Mouse (Mus musculus): ENCODE measurements around the gene Tspyl3. TPM values are rescaled to one million over a fixed set of nuclear protein-coding genes. Genes with fewer than 3 reads are reported as not detected.
"Not testable (repeated sequence)": the region's sequence is repeated elsewhere in the genome, so short reads cannot be mapped to it uniquely, and the experiment has no call there.

The Tspyl3 gene
- under 1 TPM; 0.78 to 0.82 TPM for total RNA-seq (2021)
- long read RNA-seq, experiment 1, result 0 reads
- long read RNA-seq, experiment 2, partial matches to known transcripts, result 0 of 1 reads
- long read RNA-seq, experiment 2, other reads (novel, unspliced or antisense), result 0 of 1 reads

DNA sequence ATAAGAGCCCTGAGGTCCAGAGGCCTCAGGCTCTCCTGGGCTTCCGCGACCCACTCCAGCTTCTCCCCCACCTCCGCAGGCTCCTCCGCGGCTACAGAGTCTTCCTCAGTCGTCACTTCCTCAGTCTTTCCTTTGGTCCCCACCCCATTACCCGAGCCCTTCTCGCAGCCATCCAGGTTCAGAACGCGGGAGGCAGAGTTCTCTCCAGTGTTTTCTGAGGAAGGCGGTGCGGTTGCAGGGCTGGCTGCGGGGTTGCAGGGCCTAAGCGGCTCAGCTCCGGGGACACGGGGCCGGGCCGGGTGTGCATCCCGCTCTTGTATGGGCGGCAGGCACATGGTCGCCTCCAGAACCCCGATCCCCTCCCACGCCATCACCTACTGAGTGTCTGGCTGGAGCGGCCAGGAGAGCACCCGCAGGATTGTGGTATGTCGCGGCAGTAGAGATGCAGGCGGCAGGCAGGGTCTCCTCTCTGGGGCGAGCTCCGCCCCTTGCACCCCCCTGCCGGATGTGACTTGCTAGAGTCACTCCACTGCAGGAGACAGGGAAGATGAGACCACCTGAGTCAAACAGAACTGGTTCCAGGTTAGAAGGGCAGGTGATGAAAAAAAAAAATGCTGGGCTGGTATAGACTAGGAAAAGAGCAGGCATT, at the start of gene Tspyl3:
Tspyl3 (minus strand) TSS at position 496 of the 649 bp plus-strand sequence.
- peak; percentile 18 for DNase-seq

DNA sequence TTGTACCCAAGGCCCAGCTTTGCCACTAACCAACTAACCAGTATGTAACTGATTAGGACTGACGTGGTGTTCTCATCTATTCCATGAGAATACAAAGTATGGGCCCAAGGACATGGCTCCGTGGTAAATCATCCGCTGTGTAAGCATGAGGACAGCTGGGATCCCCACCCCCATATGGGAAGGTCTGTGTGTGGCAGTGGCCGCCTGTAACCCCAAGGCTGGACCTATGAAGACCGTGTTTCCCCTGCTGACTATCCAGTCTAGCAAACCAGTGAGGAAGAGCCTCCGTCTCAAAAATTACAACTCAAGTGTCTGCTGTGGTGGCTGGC, 49.6 kb upstream of the Tspyl3 start:
- DNase-seq, result no peak

DNA sequence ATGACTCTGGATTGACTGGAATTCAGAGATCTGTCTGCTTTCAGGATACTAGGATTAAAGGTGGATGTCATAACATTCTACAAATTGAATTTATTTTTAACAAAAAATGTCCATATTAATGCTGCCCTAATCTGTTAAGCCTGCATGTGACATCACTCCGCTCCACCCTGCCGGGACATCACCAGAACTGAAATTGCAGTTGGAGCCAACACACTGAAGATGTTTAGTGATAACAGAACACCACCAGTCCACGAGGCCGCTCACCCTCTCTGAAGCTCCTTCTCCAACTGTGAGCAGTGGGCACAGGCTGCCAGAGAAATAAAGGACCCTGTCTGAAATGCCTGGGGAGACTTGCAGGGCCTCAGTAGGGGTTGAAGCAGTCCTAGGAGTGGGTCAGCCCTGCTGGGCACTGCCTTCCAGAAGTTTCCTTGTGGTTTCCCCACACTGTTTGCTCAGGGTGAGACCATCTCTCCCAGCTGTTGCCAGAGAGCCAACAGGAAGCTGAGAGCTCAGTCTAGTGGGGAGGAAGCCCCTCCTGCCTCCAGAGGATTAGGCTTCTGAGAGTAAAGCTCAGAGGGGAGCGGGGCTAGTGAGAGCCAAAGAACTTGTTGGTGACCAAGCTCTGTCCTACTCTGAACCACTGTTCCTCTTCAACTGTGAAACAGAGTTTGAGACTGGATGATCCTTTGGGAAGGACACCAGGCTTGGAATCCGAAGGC, 49.1 kb upstream of the Tspyl3 start:
- not testable (repeated sequence) for DNase-seq

DNA sequence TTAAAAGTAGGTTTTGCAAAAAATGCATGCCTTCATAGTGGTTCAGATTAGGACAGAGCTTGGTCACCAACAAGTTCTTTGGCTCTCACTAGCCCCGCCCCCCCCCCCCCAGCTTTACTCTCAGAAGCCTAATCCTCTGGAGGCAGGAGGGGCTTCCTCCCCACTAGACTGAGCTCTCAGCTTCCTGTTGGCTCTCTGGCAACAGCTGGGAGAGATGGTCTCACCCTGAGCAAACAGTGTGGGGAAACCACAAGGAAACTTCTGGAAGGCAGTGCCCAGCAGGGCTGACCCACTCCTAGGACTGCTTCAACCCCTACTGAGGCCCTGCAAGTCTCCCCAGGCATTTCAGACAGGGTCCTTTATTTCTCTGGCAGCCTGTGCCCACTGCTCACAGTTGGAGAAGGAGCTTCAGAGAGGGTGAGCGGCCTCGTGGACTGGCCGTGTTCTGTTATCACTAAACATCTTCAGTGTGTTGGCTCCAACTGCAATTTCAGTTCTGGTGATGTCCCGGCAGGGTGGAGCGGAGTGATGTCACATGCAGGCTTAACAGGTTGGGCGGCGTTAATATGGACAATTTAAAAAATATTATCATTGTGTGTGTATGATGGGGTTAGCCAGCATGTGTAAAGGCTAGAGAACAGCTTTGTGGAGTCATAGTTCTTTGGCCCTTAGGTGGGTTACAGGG, 45.1 kb upstream of the Tspyl3 start:
- not testable (repeated sequence) for DNase-seq

DNA sequence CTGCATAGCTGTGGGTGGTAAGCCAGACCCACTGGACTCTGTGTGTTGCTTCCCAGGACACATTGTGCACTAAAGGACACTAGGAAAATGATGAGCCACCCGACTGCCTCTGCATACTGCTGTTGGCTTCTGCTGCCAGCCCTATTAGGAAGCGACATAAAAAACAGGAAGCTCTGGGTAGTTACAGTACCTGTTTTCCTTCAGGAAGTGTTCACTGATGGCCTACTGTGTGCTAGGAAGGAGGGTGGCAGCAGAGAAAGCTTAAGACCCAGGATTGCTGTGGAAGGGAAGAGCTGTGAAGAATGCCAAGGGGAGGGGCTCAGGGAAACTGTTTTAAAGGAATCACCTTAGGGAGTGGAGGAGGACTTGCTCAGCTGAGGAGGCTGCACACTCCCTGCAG, 42.1 kb upstream of the Tspyl3 start:
- no peak for DNase-seq

DNA sequence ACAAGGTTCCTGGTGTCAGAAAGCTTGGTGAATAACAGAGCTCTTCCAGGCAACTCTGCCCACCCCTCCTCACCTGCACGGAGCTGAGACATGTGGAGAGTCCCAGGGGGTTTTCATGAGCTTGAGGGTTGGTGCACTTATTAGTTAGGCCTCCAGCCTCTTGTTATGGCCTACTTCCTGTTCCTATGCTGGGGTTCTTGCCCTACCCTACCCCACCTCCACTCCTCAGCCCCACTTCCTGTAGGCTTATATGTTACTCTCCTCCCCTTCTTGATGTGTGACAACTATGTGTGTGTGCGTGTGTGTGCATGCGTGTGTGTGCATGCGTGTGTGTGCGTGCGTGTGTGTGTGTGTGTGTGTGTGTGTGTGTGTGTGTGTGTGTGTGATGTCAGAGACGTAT, 37.8 kb upstream of the Tspyl3 start:
- DNase-seq, result no peak

DNA sequence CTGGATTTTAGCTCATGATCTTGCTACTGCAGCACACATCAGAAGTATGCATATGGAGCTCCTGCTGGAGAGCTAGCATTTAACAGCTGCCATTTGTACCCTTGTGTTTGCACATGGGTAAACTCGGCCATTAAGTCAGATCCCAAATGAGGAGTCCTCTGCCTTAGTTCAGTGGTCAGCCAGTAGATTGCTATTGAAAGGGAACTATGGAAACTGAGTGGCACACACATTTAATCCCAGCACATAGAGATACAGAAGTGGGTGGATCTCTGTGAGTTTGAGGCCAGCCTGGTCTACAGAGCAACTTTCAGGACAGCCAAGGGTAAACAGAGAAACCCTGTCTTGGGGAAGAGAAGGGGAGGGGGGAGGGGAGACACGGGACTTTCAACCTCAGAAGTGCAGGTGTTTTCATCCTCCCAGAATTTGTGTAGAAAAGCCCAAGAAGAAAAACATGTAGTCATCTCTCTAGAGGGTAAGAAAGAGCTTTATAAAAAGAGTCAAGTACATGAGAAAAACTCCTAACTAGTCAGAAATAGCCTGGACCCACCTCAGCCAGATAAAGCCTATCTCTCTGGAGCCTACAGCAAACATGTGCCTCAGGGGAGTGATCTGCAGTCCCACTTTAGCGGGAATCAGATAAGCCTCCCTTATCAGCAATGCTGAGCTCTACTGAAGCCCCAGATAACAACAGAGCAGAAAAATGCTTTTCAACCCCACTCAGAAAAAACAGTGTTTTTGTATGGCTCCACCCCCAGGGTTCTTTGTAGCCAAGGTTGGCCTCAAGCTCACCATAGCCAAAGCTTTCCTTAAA, 34.8 kb upstream of the Tspyl3 start:
- no peak for DNase-seq

DNA sequence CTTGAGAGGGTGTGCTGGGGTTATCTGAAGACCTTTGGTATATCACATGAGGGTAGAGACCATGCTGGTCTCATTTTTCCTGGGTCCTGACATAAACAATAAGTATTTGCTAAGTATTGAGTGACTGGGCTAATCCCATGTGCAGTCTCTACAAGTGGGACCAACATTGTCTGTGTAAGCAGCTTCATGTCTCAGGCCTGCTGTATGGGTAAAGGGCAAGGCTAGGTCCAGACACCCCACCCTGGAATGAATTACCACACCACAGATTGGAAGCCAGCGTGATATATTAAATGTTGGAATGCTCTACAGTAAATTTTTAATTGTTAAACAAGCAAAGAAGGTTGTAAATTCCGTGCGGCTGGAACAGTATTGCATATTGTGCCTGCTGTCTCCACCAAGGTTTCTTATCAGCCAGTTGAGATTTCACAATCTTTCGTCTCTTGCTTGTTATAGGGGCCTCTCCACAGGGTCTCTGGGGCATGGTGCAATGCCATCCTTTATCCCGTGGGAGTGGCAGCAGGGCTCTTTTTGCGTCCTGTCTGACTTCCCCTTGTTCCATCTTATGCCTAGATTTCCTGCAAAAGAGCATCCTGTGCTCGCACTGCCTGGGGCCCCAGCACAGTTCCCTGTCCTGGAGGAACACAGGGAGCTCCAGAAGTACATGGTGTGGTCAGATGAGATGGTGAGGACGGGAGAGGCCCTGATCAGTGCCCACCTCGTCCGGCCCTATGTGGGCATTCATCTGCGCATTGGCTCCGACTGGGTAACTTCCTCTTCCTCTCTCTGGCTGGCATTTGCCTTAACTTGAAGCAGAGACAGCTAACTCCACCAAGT, 34.0 kb upstream of the Tspyl3 start:
- DNase-seq, result no peak

DNA sequence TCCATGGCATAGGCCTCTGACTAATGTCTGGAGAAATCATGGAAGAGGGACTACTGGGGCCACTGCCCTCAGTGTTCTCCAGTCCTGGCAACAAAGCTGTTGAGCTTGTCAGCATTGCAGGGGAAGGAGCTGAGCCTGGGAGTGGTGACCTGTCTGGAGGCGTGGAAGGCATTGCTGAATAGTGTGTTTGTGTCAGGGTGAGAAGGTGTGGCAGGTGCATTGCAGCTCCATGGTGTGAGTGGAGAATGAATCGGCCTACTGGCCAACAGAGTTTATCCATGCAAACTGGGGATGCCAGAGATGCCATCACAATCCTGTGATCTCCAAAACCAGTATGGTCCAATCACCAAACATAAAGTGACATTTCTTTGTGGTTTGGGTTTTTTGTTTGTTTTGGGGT, 31.4 kb upstream of the Tspyl3 start:
- no peak for DNase-seq

DNA sequence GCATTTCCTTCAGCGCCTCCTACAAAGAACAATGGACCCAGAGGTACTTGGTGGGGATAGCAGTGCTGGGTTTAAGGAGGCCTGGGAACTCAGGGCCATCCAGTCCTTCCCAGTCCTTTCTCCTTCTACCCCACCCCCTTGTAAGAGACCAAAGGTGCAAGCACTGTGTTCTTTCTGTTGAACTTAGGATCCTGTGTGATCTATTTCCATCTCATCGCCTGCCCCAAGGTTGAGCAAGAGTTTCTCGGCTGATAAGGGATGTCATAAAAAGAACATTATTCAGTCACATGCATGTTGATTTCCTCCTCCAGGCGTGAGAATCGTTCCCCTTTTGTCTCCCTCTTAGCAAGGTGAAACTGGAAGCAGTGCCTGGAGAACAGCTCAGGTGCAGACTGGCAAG, 24.5 kb upstream of the Tspyl3 start:
- DNase-seq, result no peak

DNA sequence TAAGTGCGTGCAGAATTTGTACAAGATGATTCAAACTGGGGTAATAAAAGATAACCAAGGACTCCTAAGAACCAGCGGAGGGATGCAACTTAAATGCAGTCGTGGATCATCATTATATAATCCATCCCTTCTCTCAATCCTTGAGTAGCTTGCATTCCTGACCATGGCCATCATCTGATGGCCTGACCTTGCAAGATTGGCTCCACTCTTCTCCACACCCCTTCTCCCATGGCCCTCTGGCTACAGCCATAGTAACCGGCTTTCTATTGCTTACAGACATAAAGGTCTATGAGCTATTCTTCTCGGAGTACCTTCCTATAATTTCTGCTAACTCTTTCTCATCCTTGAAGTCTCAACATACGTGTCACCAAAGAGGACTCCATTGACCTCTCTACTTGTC, 16.9 kb upstream of the Tspyl3 start:
- no peak for DNase-seq

DNA sequence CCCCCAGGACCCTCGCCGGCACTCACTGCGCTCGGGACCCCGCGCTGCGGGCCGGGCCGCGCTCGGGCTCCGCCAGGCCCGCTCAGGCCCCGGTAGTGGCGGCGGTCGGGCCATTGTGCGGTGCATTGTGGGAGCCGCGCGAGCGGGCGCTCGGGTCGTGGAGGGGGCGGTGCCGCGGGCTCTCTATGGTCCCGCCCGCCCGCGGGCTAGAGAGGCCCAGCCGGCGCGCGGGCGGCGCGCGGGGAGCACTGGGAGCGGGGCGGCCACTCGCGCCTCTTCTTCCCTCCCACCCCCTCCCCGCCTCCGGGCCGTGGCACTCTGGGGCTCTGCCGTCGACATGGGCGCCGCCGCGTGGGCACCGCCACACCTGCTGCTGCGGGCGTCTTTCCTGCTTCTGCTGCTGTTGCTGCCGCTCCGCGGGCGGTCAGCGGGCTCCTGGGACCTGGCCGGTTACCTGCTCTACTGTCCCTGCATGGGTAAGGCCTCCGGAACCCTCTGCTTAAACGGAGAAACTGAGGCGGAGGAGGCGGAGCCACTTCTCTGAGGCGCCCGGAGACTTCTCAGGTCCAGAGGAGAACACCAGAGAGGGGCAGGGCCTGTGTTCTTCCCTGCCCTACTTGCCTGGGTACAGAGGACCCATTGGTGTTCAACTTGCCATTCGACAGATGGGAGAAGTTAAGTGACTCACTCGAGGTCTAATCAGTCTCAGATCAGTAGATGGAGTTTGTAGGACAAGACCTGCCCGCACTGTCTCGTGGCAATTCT, 16.2 kb upstream of the Tspyl3 start, which contains the start of the genes Plagl2 and Pofut1:
Plagl2 (minus strand) TSS at position 177 of the 765 bp plus-strand sequence.
Pofut1 (plus strand) TSS at position 284 of the 765 bp plus-strand sequence.
- peak; percentile 94 for DNase-seq

DNA sequence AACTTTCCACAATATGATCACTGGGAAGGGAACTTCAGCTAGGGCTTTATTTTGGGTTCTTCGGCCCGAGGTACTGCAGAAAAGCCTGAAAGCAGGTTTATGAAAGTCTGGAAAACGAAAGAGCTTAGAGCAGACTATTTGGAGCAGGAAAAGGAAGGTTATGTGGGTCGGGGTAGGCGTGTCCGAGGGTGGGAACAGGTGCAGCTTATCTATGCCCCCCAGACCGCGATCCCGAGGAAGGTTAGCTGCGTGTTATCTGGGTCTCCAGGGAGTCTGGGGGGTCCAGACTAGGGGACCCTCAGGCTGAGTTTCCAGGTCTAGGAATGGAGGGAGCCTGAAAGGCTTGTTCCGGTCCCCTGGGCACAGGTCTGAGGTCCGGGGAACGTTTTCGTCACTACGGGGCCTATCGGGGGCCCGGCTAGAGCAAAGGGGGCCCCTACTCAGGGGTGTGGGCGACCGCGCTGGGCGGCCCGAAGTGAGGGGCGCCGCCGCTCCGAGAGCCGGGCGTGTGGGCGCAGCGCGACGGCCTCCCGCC, 15.5 kb upstream of the Tspyl3 start:
- no peak for DNase-seq

DNA sequence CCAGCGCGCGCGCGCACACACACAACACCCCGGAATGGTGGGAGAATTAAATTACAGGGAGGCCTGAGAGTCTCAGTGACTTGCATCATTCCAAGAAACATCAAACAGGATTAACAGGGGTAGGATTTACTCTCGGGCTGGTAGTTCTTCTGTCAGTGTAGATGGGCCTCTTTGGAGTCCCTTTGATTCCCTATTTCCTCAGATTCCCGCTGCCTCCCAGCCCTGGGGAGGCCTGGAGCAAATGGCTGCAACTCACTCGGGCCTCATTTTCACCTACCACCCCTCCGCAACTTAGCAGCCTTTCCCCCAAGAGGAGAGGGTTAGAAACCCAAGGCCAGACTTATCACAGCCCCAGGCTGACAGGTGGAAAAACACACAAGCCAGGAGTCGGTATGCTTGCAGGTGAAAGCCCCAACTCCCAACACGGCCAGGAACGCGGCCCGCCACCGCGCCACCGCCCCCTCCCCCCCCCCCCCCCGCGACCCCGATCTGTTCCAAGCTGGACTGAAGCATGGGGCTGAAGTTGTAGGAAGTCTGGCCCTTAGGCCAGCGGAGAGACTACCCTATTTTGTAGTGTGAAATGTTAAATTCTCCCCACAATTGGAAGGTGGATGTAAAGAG, 14.7 kb upstream of the Tspyl3 start:
- DNase-seq, result no peak

DNA sequence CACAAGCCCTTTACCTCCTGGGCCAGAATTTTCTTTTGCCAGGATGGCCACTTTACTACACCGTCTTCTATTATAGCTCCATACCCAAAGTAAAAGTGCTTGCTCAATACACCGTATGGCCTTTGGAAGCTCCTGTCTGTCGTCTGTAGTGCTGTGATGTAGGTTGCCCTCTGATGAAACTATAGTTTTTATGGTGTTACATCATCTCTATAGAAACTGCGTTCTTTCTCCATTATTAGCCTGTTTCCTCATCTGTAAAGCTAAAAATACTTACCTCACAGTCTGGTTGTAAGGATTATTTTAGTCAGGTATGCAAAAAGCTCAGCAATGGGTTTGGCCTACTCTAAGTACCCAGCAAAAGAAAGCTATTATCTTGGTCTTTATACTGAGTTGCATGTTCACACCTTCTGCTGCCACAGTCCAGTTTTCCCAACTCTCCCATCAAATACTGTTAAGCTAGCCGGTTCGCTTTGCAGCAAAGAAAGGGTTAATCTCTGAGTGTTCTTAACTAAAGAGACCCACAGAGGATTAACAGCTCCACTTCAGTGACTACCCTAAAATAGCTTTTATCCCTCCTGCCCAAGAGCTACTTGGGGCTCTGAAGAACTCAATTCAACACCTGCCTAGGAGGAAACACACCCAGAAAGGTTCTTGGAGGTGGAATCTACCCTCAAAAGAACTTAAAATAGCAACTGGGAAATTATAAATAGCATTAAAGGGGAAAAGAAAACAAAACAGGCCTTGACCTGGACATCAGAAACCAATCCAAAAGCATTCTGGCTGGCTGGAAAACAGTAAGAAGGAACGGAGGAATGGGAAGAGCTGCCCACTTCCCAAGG, 14.0 kb upstream of the Tspyl3 start:
- DNase-seq, result no peak

DNA sequence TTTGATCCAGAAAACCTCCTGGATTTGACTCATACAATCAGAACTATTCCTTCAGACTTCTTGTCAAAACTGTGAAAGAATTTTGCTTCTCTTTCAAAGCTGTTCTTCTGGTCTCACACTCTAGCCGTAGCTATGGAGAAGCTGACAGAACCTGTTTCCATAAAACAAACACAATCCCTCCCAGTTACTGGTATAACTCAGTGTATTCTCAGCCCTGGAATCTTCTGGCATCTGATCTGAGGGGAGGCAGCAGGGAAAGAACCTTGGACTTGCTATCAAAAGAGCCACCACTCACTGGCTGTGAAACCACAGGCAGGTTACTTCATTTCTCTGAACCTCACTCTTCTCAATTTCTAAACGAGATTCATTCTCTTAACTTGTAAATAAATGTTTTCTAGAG, 13.2 kb upstream of the Tspyl3 start:
- DNase-seq, result no peak

DNA sequence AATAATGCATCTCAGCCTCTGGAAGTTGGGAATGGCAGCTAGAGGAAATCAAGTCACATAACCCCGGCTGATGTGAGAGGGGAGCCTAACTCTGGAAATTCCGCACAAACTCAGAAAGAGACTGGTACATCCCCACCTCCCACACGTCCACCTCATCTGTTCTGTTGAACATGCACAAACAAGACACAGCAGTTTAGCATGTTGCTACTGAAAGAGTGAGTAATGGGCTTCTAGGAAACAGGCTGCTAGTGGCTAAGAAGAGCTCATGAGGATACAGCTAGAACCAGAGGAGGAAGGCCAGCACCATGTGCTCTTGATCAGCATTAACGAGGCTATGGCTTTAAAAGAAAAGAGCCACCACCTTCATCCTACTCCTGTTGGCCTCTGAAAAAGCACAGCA, 12.7 kb upstream of the Tspyl3 start:
- no peak for DNase-seq

DNA sequence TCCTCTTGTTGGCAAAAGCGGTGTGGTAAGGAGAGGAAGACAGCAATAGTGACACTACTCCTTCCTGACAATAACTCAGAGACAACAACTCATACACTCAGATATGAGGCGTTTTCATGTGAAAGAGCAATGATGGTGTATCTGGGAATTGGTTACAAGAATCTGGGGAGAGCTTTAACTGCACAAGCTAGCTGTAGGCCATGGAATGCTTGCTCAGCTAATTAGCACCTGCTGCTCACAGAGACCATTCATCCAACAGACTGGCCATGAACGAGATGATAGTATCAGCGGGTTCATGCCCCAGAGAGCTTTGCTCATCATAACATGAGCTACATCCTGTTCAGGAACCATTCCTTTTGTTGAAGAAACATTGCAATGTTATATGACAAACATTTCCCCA, 12.0 kb upstream of the Tspyl3 start:
- no peak for DNase-seq

DNA sequence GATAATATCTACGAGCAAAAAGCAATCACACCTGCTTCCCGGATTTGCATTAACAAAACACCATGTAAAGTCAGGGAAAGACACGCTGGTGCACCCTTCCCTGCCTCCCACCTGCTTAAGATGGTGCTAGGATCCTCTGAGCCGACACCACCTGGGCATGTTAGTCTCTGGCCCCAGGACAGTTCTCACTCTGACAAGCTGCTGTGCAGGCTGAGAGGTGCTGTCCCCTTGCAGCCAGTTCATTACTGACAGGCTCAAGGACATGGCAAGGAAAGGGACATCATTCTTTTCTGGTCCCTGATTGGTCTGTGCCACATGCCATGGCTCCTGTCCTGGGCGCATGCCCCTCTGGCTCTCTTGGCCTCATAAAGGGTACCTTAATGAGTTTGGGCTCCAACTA, 3.3 kb upstream of the Tspyl3 start:
- no peak for DNase-seq

Measured in gastrocnemius, postnatal 25 days (tissue).